Mouse (Mus musculus) WW6 (cell line): ENCODE measurements around the gene Tamm41.

Source experiments
- DNase-seq: peaks from one replicate; pipeline ENCODE4 v3.0.0-alpha.2; 2013; ENCODE audit warnings: low read depth, low spot score

The Tamm41 gene

DNA sequence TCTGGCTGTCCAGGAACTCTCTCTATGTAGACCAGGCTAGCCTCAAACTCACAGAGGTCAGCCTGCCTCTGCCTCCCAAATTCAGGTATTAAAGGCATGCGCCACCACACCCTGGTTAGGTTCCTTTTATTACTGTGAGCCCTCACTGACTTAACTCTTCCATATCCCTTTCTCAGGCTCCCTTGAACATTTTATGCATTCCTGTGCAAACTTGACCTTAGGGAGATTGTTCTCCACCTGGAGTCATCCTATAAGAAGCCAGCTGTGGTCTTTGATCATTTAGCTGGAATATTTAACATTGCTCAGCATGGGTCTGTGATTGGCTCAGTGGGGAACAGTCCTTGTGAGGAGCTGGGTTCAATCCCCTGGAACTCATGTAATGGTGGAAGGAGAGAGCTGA is 63.3 kb downstream of the Tamm41 start:
- no peak for DNase-seq

DNA sequence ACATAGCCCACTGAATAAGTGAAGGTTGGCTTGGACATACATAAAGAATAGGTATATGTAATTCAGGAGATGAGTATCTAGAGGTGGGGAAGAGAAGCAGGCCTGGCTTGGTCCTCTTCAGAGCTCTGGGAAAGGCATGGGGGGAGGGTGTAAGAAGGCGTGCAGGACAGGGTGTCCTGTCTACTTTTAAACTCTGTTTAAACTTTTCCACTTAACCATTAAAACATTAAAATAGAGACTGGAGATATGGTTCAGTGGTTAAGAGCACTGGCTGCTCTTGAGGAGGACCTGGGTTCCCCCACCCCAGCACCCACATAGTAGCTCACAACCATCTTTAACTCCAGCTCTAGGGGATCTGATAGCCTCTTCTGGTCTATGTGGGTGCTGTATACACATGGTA is 64.7 kb downstream of the Tamm41 start:
- no peak for DNase-seq

DNA sequence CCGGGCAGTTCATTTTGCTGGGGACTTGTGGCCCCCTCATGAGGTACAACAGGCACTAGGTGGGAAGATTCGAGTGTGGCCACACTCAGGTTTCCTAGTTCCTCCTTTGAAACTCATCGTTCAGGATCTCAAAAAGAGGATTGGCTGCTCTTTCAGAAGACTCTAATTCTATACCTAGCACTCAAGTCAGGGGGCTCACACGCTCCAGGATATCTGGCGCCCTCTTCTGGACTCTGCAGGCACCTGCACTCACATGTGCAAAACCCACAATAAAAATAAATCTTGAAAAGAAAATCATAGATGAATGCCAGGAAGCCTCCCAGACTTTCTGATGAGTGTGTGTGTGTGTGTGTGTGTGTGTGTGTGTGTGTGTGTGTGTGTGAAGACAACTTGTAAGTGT is 66.8 kb downstream of the Tamm41 start:
- DNase-seq, result no peak

DNA sequence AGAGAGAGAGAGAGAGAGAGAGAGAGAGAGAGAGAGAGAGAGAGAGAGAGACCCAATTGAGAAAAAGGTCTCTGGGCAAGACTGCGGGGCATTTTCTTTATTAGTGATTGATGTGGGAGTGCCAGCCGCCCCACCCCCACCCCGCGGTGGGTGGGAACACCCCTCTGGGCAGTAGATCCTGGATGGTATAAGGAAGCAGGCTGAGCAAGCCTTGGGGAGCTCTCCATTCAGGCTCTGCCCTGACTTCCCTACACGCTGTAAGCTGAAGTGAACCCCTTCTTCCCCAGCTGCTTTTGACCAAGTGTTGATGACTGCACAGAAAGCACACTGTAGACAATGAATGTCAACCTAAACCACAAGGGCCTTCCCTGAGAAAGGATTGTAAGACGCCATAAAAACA is 67.3 kb downstream of the Tamm41 start:
- DNase-seq, result no peak

DNA sequence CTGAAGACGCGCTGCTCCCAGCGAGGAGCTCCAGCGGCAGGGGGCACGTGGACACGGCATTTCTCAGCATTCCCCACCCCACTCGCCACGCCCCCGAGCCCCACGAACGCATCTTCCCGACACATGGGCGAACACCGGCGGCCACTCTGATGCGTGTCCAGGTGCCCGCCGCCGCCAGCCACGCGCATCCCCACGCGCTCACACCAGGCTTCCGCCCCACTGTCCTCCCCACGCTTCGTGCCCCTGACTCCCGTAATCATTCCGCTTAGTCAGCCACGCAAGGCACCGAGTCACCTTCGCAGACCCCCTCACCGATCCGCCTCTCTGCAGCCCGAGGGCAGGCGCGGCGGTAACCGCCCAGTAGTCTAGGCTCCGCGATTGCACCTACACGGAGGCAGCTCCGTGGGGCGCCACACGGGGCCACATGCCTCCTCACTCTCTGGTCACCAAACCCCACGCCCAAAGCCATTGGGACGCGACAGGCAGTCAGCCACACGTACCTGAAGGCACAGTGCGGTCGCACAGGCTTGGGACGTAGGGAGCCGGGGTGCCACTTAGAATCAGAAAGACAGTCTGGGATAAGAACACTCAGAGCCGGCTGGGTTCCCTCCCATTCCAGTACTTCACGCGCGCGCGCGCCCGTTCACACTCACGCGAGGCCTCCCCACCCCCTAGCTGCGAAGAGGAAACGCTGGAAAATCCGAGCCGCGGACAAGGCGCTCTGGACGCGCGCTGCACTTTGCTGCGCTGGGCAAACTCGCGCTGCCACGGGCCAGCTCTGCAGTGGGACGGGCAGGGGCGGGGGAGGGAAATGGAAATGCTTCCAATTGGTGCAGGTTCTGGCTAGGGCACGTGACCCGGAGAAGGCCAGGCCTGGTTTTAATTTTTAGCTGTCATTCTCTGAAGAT is 68.2 kb downstream of the Tamm41 start, which contains the start of gene Vgll4:
Gene Vgll4, minus strand, starts transcription at position 782 of the 908 bp plus-strand sequence.
- DNase-seq, result peak; percentile 68

DNA sequence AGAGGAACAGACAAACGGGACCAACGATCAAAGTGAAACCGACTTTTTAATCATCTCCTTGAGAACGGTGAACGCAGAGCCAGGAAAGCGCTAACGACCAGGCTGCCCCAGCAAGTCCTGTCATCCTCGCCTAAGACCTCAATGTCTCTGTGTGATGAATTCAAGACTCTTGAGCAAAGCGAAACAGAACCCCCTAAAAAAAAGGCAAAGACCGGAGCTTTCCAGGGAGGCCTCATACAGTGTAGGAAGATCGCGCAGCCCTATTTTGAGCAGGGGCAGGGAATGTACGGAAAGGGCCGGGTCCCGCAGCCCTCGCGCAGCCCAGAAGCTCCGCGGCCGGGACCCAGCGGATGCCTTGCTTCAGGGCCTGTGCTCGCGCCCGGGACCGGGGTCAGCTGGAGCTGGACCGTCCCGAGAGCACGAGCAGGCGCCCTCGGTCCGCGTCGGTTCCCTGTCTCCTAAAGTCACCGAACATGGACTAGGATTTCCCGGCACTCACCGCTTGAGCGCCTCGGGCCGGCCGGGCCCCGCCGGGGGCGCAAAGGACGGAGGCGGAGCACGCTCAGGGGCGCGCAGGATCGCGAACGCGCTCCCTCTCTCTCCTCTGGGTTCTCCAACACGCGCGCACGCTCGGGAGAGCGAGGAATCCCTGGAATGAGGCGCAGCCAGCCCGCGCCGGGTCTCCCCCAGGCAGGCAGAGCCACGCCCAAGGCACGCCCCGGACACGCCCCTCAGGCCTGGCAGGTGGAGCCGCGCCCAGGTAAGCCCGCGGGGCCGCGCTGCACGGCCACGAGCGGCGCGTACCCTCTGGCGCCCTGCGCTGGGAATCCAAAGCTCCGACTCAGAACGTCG is 69.1 kb downstream of the Tamm41 start:
- peak; percentile 94 for DNase-seq

DNA sequence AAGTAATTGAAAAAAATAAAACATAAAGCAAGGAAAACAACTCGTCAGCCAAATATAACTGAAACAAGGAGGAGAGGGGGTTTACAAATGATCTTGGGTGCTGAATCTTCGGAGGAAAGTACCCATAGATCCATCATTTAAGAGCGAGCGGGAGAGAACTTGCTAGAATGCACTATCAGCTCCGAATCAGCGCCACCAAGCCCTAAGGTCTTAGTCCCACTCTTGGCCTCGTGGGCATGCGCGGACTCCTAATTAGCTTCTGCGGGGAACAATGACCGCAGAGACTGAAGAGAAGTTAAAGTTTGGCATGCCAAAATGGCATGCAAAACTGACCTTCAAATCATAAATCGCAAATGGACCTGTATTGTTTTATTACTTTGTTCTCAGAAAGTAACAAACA is 70.1 kb downstream of the Tamm41 start:
- no peak for DNase-seq

DNA sequence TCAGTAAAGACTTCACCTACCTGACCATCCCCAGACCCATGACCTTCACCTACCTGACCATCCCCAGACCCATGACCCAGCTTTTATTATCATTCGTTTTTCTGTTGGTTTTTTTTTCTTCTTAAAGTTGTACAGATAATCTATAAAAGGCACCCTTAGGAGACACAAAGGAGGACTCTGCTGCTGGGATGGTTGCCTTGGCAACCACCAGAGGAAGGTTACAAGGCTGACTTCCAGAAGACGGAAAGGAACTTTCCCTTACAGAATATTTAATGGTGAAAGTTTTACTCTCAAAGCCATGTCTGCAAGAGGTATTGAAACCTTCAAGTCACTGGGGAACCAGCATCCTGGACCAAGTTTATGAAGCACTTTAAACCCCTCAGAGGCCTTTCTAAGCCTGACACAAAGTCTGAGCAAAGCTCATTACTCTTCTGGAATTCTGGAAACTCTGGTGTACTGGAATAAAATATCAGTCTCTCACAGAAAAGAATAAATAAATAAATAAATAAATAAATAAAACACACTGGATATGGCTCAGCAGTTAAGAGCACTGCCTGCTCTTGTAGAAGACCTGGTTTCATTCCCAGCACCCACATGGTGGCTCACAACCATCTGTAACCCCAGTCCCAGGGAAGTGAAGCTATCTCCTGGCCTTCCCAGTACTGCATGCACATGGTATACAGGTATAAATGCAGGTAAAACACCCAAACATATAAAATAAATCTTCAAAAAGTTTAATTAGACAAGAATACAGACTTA is 71.1 kb downstream of the Tamm41 start:
- DNase-seq, result no peak

DNA sequence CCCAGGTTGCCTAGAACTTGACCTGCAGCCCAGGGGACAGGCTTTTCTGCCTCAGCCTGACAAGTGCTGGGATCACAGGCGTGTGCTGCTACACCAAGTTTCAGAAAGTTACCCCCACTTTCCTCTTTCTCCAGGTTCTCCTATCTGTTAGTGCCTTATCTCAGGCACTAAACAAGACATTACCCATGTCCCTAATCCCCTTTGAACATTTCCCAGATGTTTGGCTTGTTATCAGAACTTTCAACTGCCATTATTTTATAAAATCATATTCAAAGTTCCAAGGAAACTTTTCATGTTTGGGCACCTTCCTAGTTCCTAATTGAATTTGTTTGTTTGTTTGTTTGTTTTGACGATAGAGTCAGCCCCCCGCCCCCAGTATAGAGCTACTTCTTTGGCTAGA is 71.9 kb downstream of the Tamm41 start:
- DNase-seq, result no peak

DNA sequence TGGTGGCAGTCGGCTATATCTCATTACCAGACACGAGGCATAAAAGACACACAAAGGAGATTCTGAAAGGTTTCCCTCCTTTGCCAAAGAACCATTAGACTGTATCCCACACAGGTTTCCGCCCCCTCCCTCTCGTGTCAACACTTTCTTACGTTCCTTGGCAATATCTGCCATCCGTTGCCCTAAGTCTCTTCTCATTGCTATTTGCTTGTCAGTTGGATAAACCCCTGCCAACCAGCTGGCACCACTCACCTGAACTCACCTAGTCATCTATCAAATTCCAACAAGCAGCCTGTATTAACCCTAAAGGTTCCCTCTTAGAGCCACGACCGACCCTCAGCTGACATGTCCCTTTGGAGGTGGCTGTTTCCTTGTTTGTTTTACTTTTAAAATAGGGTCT is 72.3 kb downstream of the Tamm41 start:
- DNase-seq, result no peak

DNA sequence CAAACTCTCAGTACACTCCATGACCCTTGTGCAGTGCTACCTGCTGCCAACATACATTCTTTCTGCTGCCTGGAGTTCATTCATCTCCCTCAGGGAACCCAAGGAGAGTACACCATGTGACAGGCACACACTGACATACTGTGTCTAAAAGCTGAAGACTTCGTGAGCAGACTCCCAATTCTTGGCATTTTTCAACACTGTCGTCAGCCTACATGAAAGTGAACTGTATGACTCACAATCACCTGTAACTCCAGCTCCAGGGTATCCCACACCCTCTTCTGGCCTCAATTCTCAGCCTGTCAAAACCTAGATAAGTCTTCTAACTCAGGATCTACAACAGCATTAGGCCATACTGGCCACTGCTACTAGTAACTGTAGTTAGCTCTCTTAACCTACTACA is 73.4 kb downstream of the Tamm41 start:
- no peak for DNase-seq

DNA sequence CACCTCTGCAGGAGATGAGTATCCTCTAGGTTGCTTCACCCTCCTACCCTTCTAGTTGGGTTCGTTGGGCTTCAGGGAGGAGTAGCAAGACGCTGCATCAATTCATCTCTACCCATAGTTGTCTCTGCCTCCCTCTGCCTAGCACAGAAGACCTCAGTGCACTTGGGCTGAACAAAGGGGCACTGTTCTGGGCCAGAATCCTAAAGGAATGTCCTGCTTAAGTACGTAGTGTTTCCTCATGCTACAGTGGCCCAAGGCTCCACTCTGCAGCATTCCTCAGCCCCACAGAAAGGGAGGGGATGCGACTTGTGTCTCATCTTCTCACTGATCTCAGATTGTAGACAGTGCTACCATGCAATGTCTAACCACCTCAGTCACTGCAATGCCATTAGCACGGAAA is 74.0 kb downstream of the Tamm41 start:
- no peak for DNase-seq

DNA sequence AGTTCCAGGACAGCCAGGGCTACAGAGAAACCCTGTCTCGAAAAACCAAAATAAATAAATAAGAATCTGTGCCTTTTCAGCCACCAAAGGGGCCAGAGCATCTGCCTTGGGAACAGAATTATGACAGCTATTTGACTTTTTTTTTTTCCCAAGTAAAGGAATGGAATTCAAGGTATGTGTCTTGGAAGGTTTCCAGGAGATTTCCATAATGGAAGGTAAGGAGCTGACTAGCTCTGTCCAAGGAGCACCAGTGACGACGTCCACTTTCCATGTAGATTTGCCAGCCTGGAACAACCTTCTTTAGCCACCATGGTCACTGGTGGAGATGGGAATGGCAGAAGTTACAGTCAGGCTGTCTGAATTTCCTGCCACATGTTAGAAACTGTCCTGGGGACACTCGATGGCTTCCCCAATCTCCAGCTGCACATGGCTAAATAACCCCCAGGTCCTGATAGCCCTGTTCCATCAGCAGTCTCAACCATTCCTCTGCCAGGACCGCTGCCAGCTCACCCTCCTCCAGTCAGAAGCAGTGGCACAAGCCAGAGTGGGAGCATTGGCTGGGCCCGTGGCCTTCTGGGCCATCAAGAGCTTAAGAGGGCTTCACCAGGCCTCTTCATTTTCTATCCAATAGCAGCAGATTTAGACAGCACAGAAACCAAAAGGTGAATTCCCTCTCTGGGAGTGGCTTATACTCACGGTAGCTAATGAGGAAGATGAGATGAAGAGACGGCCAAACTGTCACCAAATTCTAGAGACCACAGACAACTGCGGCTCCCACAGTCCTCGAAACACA is 76.2 kb downstream of the Tamm41 start:
- DNase-seq, result no peak

DNA sequence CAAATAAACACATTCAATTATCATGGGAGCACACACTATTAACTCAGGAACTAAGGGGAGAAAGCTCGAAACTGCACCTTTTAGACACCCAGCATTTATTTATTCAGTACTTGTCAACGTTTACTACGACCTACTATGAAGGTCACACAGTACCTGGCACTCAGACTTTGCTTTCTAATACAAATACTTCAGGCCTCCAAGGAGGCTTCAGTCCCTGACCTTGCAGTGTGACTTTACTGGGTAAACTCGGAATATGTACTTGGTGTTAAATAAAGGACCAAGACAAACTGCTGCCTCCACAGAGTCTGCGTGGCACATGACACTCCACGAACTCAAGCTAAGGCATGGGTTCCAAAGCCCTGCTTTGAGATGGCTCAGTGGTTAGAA is 78.7 kb downstream of the Tamm41 start:
- DNase-seq, result no peak

DNA sequence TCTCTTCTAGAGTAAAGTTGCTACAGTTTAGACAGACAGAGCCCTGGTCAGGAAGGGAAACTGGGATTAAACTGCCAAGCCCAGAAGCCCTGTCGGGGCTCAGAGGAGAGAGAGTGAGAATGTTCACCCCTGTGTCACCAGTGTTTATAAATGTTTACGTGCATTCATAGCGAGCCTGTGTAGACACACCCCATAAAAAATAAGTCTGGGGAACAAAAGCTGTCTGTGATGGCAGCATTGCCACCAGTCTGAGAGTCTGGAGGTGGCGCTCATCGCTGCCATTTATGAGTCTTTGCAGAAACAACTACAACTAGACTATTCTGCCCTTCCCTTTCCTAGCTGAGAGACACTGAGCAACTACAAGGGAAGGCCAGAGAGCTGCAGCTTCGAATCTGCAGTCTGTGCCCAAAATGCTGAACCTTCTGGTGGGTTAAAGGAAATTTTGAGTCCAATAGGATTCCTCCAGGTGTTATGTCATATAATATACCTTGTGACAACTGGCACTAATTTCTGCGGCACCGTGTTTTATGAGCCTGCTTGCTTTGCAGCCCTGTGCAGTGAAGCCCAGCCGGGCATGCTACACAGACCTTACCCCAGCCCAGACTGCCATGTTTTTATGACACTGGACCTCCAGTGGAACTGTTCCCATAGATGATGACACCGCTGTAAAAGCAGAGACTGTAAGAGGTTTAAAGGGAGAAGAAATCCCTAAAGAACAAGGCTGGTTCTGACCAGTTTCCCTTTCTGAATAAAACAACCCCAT is 79.2 kb downstream of the Tamm41 start:
- DNase-seq, result no peak

DNA sequence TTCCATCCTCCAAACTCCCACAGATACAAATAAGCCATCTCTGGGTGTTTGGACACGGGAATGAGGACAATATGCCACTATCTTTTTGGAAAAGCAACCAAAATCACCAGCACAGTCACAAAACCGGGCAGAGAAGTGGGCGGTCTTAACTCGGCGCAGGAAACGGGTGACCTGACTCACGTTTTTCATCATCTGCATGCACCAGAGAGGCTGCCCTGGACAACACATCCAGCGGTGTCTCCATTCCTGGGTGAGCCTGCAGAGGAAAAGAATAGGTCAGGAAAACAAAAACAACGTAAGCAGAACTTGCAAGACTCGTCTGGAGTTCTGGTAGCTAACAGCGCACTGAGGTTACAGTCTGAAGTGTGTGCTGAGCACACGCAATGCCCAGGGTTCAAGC is 79.9 kb downstream of the Tamm41 start:
- DNase-seq, result no peak

DNA sequence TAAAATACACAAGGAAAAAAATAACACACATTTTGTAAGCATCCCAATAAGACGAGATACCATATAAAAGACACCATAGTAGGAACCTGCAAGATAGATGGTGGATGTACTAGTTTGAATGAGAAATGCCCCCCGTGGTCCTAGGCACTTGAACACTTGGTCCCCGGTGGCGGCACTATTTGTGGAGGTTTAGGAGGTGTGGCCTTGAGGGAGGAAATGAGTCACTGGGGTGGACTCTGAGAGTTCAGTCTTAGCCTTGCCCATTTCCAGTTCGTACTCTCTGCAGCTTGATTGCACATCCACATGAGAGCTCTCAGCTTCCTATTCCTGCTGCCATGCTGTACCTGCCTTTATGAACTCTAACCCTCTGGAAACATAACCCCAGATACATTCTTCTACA is 83.2 kb downstream of the Tamm41 start:
- no peak for DNase-seq
